Mouse (Mus musculus) kidney, embryonic 15.5 days (tissue): ENCODE measurements around the gene Lrig3. TPM values are rescaled to one million over a fixed set of nuclear protein-coding genes. Genes with fewer than 3 reads are reported as not detected.
A peak's percentile ranks its signal among the peaks of the same experiment; 100 is the strongest.

Source experiments
- ATAC-seq: fragments of 200-750 bp; cut with Nextera tagmentation; replicated peaks from 2 replicates; pipeline ENCODE4 v1.8.0; 2017; ENCODE audit warnings: moderate TSS enrichment; ENCODE audit not compliant: low FRiP score
- H3K27ac ChIP-seq: fragments of 300-500 bp; sonication (generic); 2 replicates; pipeline ENCODE4 v1.5.1; 2015; ENCODE audit warnings: mild to moderate bottlenecking, inconsistent platforms
- H3K27me3 ChIP-seq: fragments of 300-500 bp; sonication (generic); 2 replicates; pipeline ENCODE4 v1.6.1; 2015; ENCODE audit warnings: inconsistent platforms
- H3K36me3 ChIP-seq: fragments of 300-500 bp; sonication (generic); 2 replicates; pipeline ENCODE4 v1.6.1; 2015; ENCODE audit warnings: inconsistent platforms
- H3K4me1 ChIP-seq: fragments of 300-500 bp; sonication (generic); 2 replicates; pipeline ENCODE4 v1.6.1; 2015; ENCODE audit warnings: inconsistent platforms
- H3K4me2 ChIP-seq: fragments of 300-500 bp; sonication (generic); 2 replicates; pipeline ENCODE4 v1.6.1; 2015; ENCODE audit warnings: moderate library complexity, mild to moderate bottlenecking, inconsistent platforms
- H3K4me3 ChIP-seq: fragments of 300-500 bp; sonication (generic); replicated peaks from 2 replicates; pipeline ENCODE4 v1.5.1; 2015; ENCODE audit warnings: mild to moderate bottlenecking, inconsistent platforms
- H3K9ac ChIP-seq: fragments of 300-500 bp; sonication (generic); 2 replicates; pipeline ENCODE4 v1.6.1; 2015; ENCODE audit warnings: mild to moderate bottlenecking, inconsistent platforms
- H3K9me3 ChIP-seq: fragments of 300-500 bp; sonication (generic); replicated peaks from 2 replicates; pipeline ENCODE4 v1.6.1; 2016; ENCODE audit warnings: inconsistent platforms
- WGBS: fragments of 180-500 bp; shearing (Covaris S2); methylation state at CpG from one replicate; pipeline ENCODE4 v1.1.7; 2015; ENCODE audit warnings: mixed read lengths; 5-methylcytosine and 5-hydroxymethylcytosine counted together
- microRNA-seq: library from miRNA; unstranded; fragments of <30 nt; microRNA quantifications from one replicate; pipeline ENCODE4, GENCODE M21; 2016
- polyA plus RNA-seq: library from polyadenylated mRNA; unstranded; fragments of >200 nt; fragmentation: Nextera tagmentation; extraction: Ambion mirVana; gene quantifications from 2 replicates; pipeline ENCODE4 v1.2.1, GENCODE M21; 2015

Lrig3 gene
- polyA plus RNA-seq, 1 experiment from 2014 or later: 24.0 TPM

DNA sequence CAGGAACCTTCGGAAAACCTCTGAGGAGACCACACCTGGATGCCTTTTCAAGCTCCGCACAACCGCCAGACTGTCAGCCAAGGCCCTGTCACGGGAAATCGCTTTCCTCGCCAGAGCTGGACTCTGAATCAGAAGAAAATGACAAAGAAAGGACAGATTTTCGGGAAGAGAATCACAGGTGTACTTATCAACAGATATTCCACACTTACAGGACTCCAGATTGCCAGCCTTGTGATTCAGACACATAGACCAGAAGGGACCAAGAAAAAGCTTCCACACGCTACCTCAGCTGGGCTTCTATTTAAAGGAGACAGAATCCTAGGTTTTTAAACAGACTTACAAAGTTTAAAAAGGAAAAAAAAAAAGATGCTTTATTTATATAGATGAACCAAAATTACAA is 48.7 kb downstream of the Lrig3 start:
- H3K4me3 ChIP-seq: no peak overlapping the region
- H3K27ac ChIP-seq: no peak overlapping the region
- H3K27me3 ChIP-seq: no peaks in the 10 kb centered on the region
- no peak for ATAC-seq
- WGBS: 87% methylated on average over 8 of the region's 8 CpGs
- no peaks in the 10 kb centered on the region for H3K9me3 ChIP-seq
- H3K9ac ChIP-seq: no peak overlapping the region
- H3K4me1 ChIP-seq: no peaks in the 10 kb centered on the region
- no peak overlapping the region for H3K4me2 ChIP-seq
- H3K36me3 ChIP-seq: peaks cover 87% of the 10 kb centered on the region

DNA sequence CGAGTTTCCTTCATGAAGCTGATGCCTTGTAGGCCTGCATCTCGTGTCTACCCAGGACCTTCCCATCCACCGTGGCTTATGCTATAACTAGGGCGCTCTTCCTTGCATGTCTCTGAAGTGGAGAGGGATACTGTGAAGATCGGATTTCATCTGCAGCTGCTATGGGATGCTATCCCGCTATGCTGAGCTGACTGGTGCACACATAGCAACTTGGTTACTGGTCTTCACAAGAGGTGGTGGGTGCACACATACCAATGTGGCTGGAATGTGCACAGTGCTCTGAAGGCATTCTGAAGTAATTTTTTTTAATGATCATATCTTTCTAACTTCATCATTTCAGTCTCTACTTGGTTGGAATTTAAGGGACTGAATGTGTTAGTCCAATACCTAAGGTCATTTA is 49.7 kb downstream of the Lrig3 start:
- Histone ChIP-seq H3K9ac (no peak overlapping the region), H3K4me1 (no peaks in the 10 kb centered on the region), H3K4me3 (no peak overlapping the region), H3K27ac (no peak overlapping the region), H3K9me3 (no peaks in the 10 kb centered on the region), H3K27me3 (no peaks in the 10 kb centered on the region), H3K36me3 (peaks cover 77% of the 10 kb centered on the region), H3K4me2 (no peak overlapping the region)
- WGBS: 91% methylated on average over 6 of the region's 6 CpGs
- 0 out of 2 replicates have a peak, but pooled peaks have one; percentile 44 for ATAC-seq

DNA sequence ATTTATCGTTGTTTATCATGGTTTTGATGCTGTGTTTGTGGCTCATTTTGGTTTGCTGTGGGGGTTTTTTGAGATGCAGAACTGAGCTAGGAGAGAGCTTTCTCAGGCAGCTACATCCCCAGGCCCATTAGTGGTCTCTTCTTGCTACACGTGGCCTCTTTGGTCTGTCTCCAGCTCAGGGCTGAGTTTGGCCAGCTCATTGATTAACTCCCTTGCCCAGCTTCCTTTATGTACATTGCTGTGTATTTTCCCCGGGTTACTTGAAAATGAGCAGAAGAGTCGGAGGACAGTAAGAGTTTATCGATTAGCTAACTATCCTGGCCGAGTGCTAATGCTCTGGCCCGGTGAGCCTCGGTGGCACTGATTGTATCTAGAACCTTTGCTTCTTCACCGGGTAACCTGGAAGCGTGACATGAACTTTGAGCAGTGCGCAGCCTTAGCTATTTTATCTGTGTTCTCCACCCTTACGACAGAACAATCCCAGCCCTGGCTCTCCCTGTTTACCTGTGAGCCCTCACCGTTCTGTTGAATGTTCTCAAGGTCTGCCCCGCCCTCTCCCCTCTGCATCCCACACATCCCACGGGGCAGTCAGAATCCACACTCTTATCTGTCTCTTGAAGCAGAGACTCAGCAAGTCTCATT is 53.5 kb downstream of the Lrig3 start:
- Histone ChIP-seq H3K9ac (no peak overlapping the region), H3K4me2 (no peak overlapping the region), H3K36me3 (peaks cover 39% of the 10 kb centered on the region), H3K9me3 (no peaks in the 10 kb centered on the region), H3K27ac (no peak overlapping the region), H3K4me3 (no peak overlapping the region), H3K4me1 (no peaks in the 10 kb centered on the region), H3K27me3 (no peaks in the 10 kb centered on the region)
- WGBS: 77% methylated on average over 15 of the region's 15 CpGs
- ATAC-seq: no peak

DNA sequence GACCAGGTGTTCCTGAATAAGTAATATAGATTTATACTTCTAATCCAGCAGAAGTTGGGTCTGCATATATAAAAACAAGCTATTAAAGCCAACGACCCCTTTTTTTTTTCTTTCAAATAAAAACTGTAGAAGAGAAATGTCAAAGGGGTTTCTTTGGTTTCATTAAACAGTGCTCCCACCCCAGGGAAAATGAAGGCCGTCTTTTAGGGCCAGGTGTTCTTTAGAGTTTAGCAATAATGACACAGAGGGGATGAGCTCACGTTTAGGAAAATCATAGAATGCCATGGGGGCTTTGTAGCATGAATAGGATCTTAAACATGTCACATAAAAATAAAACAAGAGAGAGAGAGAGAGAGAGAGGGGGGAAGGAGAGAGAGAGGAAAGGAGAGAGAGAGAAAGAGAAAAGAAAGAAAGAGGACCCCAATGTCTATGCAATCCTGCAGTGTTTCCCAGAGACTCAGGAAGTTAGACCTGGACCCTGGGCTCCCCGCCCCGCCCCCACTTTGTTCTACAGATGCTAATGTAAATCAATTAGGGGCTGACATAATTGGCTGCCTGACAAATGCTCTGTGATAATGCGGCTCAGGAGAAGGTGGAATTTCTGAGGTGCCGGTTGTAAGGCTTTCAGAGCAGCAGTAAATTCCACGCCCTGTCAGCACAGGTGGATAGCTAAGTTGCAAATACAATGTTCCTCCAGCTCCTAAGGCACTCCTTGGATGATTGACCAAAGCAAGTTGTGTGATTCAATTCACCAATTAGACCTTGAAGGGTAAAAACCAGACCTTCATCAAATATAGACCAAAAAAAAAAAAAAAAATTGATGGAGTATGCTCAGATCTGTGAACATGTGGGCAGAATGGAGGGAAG is 62.8 kb downstream of the Lrig3 start:
- Histone ChIP-seq H3K27ac (no peak overlapping the region), H3K4me2 (0 out of 2 replicates have a peak overlapping the region, but pooled peaks have one; percentile 12), H3K9ac (no peak overlapping the region), H3K36me3 (no peaks in the 10 kb centered on the region), H3K9me3 (no peaks in the 10 kb centered on the region), H3K4me1 (peaks cover 9% of the 10 kb centered on the region), H3K4me3 (no peak overlapping the region), H3K27me3 (no peaks in the 10 kb centered on the region)
- ATAC-seq: no peak; the same call in 1 of the 2 replicates
- WGBS: 16% methylated on average over 8 of the region's 8 CpGs

DNA sequence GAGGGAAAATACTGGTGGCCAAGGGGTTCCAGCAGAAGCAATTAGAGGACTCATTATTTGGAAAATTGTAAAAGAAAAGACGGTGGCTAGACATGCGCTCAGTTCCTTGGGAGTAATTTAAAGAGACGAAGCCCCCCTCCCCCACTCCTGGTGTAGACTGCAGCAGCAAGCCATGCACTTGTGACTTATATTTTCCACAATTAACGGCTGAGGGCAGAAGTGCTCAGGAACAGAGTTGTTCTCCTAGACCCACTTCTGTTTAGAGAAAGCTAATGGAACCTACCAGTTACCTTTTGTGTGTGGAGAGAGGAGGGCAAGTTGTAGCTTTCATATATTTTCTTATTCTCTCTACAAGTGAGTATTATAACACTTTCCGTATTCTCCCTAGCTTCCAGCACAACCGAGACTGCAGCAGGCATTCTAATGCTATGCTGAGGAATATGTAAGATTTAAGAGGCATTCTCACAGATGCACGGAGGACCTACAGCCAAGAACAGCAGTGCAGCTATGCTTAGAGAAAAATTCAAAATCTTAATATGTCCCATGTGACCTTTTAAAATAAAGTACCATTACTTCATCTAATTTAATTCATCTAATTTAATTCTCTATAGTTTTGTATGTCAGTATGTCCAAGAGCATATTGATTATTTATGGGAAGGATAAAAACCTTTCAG is 63.6 kb downstream of the Lrig3 start:
- Histone ChIP-seq H3K36me3 (no peaks in the 10 kb centered on the region), H3K27ac (no peak overlapping the region), H3K9me3 (no peaks in the 10 kb centered on the region), H3K4me3 (no peak overlapping the region), H3K9ac (no peak overlapping the region), H3K27me3 (no peaks in the 10 kb centered on the region), H3K4me1 (peaks cover 9% of the 10 kb centered on the region), H3K4me2 (no peak overlapping the region)
- no peak; the same call in 1 of the 2 replicates for ATAC-seq
- WGBS: 40% methylated on average over 7 of the region's 7 CpGs

DNA sequence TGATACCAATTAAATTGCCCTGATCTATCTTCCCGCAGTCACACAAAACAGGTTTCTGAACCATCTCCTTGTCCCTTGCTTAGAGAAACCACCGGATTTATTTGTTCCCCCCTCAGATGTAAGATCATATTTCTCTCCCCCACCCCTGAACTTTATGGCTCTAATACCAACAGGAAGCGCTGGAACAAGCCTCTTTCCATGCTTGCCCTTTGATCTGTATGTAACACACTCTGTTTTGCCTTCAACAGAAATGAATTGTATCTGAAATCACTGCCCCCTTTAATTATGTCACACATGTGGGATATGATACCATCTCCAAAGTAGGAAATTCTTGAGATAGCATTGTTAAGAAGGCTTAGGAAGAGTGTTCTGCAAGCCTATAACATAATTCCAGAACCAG is 90.9 kb downstream of the Lrig3 start:
- WGBS: 12% methylated on average over 3 of the region's 3 CpGs
- Histone ChIP-seq H3K4me3 (no peak overlapping the region), H3K27me3 (no peaks in the 10 kb centered on the region), H3K9ac (no peak overlapping the region), H3K4me1 (peaks cover 10% of the 10 kb centered on the region), H3K4me2 (no peak overlapping the region), H3K27ac (no peak overlapping the region), H3K36me3 (no peaks in the 10 kb centered on the region), H3K9me3 (0 out of 2 replicates have a peak, but pooled peaks cover 2% of the 10 kb centered on the region)
- no peak for ATAC-seq

DNA sequence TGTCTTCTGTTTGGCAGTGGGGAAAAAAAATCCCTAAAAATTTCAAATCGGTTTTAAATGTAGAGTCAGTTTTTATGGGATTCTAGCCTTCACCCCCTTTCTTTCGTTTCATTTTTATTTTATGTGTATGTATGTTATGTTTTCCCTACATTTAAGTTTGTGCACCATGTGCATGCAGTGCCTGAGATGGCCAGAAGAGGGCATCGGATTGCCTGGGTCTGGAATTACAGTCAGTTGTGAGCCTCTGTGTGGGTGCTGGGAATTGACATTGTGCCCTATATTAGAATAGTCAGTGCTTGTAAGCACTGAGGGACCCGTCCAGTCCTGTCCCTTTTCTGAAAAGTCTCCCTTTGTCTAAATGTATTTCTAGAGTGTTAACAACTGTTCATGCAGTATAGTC is 96.8 kb downstream of the Lrig3 start:
- H3K36me3 ChIP-seq: no peaks in the 10 kb centered on the region
- H3K4me2 ChIP-seq: no peak overlapping the region
- no peak overlapping the region for H3K9ac ChIP-seq
- H3K27ac ChIP-seq: no peak overlapping the region
- no peaks in the 10 kb centered on the region for H3K27me3 ChIP-seq
- WGBS: 86% methylated on average over 4 of the region's 4 CpGs
- H3K9me3 ChIP-seq: 0 out of 2 replicates have a peak, but pooled peaks cover 4% of the 10 kb centered on the region
- ATAC-seq: no peak
- no peaks in the 10 kb centered on the region for H3K4me1 ChIP-seq
- no peak overlapping the region for H3K4me3 ChIP-seq

Small RNA genes within 50 kb of the gene (microRNA-seq; reads per million reads assigned to microRNA genes)
- not detected for gene Gm22183
